Mouse (Mus musculus) frontal cortex, postnatal 36 days (tissue): Measurements from ENCODE around the gene Zeb2.

Experiments
- DNase-seq, 2 experiments: peaks; one replicate each; pipeline ENCODE4 v3.0.0; 2022; ENCODE audit warnings: low spot score in 2 of 2

Zeb2 gene

DNA sequence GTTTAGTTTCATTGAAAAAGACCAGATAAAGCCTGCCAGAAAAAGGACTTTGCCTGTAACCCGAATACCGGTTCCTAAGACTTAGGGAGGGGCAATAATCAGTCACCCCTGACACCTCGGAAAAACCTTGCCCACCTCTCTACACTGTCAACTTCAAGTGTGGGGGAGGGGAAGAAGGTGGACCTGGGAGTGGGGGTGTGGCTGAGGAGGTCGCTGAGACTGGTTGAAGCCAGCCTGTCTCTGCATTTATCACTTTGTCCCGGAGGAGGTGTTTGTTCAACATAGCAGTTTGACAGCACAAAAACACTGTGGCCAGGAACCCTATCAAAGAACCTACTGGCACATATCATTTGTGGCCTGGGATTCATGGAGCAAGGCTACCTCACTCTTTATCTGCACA, 19.2 kb downstream of the Zeb2 start:
- no peak for DNase-seq

DNA sequence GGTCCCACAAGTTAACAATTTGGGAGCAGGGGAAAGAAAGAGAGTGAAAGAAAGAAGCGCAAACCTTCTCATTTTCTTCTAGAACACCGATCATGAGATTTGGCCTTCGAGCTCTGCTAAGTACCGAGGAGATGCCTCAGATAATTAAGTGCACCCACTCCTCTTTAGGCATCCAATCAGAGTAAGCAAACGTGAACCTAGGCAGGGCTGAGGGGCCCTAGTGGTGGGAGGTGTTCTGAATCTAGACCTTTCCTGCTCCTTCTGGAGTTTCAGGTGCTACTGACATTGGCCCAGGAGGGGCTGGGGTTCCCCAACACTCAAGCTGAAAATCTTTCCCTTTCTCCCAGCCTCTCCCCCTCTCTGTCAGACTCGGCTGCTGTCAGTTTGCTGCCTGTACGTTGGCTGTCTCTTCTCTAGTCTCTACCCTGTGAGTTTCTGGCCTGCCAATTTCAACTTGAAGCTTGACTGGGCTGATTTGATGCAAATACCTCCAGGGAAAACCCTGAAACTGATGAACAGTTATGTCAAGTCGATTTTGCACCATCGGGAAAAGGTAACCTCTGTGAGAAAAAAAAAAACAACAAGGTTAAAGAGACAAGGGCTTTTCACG, 20.5 kb downstream of the Zeb2 start:
- no peak for DNase-seq

DNA sequence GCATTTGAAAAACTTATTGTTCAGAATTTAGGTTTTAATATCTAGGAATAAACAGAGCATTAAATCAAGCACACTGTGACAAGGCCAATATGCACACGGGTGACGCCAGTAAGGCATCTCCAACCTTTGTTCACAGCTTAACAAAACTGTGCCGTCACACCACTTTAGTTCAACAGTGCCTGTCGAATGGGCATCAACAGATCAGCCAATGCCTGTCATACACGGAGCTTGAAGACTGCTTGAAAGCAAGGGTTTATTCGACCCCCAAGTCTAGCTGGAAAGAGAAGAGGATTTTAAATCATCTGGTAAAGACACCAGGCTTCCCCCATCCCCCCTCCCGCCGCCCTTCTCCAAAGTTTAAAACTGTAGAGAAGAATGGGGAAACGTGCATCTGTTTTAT, 21.4 kb downstream of the Zeb2 start:
- DNase-seq, result no peak

DNA sequence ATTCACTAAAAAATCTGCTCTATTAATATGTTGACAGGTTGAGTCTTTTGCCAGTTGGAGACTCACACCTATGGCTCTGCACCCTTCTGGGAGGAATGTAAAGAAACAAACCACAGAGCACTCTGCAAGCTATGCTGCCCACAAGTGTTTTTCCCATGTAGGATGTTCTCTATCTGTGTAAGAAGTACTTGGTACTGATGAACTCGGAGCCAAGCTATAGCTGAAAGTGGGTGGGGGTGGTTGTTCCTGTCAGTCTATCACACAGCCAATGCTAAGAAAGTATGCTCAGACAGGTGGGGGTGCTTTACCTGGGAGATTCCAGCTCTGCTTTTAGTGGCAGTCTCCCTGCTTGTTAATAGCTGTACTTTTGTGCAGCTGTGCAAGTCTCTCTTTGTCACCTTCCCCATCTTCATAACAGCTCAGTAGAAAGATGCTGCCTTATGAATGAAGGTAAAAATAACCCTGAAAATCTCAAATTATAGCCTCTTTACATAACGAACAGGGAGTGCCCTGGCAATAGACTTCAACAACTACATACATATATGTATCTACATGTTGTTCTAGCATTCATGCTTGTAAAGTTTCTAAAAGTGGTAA, 22.7 kb downstream of the Zeb2 start:
- DNase-seq, result no peak

- no peak for DNase-seq
These were observed 23.7 kb downstream of the Zeb2 start for GRCm38 (mm10) chr2:45093479-45093878.

GRCm38 (mm10) chr2:45092654-45093053, 24.5 kb downstream of the Zeb2 start:
- no peak for DNase-seq

- DNase-seq, result no peak
These were observed 26.5 kb downstream of the Zeb2 start for GRCm38 (mm10) chr2:45090529-45091297.

GRCm38 (mm10) chr2:45089251-45089530, 28.0 kb downstream of the Zeb2 start:
- DNase-seq, result no peak

DNA sequence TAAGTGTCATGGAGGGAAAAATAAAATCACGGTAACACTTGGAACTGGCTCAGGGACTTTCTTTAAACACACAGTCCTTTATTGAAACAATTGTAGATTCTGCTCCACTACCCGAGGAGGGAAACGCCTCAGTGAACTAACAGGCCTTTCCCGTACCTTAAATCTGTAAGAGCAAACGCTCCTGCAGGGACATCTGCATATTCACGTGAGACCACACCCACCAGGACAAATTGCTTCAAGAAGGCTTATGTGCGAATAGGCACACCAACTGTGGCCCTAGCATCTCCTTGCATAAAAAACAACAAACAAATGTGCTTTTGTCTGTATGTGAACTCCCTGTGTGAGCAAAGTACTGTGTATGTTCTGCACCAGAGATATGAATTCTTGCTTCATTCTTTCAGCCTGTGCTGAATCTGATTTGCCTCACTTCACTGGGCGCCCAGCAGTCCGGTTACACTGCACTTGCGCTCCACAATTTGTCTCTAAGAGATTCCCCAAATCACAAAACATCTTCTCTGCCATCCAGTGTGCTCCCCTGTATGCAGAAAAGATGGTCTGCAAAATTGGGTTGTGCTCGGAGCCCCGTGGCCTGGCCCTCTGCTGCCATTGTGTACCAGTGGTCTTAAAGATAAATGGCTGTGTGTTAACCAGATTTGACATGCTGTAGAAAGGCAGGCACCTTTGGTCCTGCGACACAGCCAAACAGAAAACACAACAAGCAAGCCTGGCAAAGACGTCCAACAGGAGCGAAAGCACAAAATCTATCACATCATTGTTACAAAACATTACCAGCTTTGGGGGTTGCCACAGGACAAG, 28.6 kb downstream of the Zeb2 start:
- DNase-seq, result no peak

DNA sequence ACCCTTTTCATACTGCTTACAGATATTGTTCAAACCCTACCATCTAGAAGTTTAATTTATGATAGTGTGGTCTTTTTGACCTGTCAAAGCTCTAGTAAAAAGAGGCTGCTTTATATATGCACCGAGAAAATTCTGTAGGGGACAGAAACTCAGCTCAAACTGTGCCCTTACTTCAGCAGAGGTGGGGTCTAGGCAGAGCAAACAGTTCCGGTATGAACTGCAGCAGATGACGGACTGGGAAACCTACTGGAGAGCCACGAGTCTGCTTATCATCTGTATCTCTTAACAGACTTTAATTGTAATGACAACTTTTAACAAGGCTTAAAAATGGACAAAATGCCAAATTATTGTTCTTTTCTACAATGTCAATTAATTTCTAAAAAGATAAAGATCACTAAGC, 30.0 kb downstream of the Zeb2 start:
- no peak for DNase-seq

- DNase-seq, result no peak
These were observed 31.5 kb downstream of the Zeb2 start for GRCm38 (mm10) chr2:45085653-45086052.

DNA sequence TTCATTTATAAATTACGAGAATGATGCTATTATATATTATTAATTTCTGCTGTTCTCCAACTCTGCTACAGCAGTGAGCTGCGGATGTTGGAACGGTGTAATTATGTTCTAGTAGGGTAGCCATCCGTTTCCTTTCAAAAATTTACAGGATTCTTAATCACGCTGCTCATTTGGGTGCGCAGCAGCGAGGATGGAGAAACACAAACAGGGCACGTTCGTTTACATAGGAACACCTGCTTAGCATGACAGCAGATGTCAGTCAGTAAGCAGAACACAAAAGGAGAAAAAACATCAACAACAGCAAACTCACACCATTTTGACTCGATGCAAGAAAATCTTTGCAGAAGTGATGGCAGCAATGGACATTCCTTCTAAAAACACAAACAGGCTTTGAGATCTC, 34.2 kb downstream of the Zeb2 start:
- DNase-seq, result no peak

GRCm38 (mm10) chr2:45081559-45081958, 35.6 kb downstream of the Zeb2 start:
- DNase-seq, result no peak

GRCm38 (mm10) chr2:45077938-45078487, 39.2 kb downstream of the Zeb2 start:
- no peak for DNase-seq

DNA sequence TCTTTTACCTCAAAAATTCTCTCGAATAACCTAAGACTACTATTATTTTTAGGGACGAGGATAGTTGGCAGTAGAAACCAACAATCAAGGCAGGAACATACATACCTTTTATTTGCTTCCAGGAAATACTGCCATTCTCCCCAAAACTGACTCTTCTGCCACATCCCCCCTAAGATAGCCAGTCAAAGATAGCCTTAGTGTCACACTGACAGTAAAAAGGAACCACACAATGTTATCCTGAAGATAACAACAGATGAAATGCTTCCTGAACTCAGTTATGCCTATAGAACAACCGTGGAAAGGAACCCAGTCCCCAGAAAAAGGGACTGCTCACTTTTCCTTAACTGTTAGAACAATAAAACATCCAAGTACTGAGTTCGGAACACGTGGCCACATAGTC, 39.8 kb downstream of the Zeb2 start:
- DNase-seq, result no peak

DNA sequence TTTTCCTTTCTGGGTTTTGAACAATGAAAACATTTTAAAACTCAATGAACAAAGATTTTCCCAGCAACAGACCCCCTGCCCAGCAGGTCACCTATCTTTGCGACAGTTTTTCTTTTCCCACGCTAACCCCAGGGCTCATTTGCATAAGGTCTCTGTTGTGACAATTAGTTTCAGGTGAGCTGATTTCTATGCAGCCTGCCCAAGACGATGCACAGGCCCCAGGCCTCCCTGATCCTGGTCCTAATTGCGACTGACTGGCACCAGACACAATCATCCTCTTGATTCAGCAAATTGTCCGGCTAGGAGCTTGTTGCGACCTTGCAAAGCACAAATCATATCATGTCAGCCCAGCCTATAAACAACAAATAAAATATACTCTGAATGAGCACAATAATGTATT, 44.2 kb downstream of the Zeb2 start:
- no peak for DNase-seq

DNA sequence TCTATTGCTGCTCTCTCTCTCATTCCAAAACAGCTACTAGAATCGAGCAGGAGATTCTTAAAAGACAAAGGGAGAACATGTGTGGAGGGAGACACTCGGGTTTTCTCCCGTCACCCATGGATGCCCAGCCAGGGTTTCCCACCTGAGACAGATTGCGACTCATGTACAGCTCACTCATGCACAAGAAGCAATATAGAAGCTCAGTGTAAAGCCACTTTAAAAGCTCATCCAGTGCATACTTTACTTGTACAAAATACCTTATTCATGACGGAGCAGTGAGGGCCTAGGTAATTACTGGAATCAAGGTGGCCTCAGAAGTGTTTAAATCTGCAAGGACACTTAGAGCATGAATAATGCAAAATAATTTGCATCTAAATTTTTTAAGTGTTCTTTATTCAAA, 45.9 kb downstream of the Zeb2 start:
- DNase-seq, result no peak

- no peak for DNase-seq
These were observed 46.5 kb downstream of the Zeb2 start for GRCm38 (mm10) chr2:45070612-45071276.

DNA sequence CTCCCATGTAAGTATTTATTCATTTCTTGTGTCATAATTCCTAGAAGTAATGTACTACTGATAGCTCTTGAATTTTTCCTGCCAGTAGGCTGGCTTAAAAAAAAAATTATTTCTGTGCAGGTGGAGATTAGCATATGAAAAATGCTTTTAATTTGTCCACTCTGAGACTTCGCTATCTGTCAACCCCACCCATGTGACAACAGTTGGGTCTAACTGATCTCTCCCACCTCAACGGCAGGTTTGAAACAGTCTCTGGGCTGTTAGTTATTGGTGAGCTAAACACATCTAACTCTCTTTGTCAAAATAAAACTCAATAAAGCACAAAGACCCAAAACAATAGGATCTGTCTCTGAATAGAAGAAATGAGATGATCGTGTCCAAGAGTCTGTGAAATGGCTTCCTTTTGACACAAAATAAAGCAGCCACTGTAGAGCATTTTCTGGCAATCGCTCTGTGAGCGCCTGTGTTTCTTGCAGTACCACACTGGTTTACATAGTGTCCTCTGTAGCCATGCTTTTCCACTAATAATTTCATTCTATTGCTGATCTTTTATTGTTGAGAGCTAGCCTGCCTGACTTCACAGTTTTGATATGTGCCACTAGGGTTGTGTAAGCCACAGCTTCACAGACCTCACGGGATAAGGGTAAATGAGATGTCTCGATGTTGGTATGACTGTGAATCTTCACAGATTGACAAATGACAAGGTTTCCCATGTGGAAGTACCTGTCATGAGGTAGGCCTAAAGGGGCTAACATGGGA, 48.2 kb downstream of the Zeb2 start:
- DNase-seq, result no peak

DNA sequence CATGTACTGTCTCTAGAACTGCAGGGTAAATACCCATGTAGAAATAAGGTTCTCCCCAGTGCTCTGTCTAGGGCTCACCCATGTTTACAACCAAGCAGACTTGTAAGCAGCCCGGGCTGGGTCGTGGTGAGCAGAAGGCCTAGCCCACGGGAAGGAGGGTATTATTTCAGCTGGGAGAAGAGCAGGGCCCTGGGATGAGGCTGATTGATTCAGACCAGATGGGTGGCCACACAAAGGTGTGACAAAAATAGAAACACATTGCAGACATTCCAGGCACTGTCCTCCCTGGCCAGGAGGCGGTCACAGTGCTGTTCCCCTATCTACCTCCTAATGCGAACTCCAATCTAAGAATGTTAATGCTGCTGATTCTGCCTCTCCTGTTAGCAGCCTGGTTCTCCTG, 50.1 kb downstream of the Zeb2 start:
- DNase-seq, result no peak

DNA sequence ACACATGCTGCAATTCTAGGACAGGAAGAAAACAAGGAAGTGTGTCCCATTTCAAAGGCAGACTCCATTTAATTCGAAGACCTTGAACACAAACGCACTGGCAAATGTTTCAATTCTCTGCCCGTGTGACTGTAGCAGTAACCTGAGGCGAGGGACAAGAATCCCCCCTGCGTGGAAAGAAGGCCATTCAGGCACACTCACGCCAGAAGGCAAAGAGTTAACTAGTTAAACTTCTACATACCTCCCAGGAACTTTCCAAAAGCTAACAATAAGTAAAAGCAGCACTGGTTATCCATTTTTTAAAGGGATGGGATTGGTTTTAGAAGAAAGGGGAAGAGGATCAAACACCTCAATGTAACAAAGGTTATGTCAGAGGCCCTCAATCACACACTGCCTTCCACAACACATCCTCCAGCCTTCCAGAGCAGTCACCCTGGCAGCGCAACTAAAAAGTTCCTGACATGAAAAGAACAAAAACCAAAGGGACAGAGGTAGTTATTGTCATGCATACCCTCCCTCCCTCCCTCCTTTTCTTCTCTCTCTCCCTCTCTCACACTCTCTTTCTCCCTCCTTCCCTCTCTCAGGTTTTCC, 53.8 kb downstream of the Zeb2 start:
- no peak for DNase-seq
